Mouse (Mus musculus) skeletal muscle tissue, adult 2 months (tissue): Measurements from ENCODE around the gene Acot7.

ENCODE experiments used
- DNase-seq: peaks from one replicate; pipeline ENCODE4 v3.0.0-alpha.2; 2012; ENCODE audit warnings: low read depth, low spot score

Acot7 gene

GRCm38 (mm10) chr4:152296371-152296770 is 118.4 kb downstream of the Acot7 start:
- DNase-seq = no peak

- DNase-seq = peak; percentile 99
Observed at GRCm38 (mm10) chr4:152296874-152297861, 119.2 kb downstream of the Acot7 start, which contains the start of gene Icmt. Gene Icmt (plus strand): TSS chr4:152297227.

- no peak for DNase-seq
Observed at GRCm38 (mm10) chr4:152298836-152299235, 120.9 kb downstream of the Acot7 start.

- no peak for DNase-seq
Observed at GRCm38 (mm10) chr4:152300375-152300774, 122.4 kb downstream of the Acot7 start.

- no peak for DNase-seq
Observed at GRCm38 (mm10) chr4:152302012-152302411, 124.1 kb downstream of the Acot7 start.

GRCm38 (mm10) chr4:152303172-152303571 is 125.2 kb downstream of the Acot7 start:
- DNase-seq = no peak

GRCm38 (mm10) chr4:152304685-152305084 is 126.8 kb downstream of the Acot7 start:
- DNase-seq = no peak

- DNase-seq = no peak
Observed at GRCm38 (mm10) chr4:152305991-152306390, 128.1 kb downstream of the Acot7 start.

GRCm38 (mm10) chr4:152307542-152307941 is 129.6 kb downstream of the Acot7 start:
- no peak for DNase-seq

- no peak for DNase-seq
Observed at GRCm38 (mm10) chr4:152312186-152312585, 134.3 kb downstream of the Acot7 start.

GRCm38 (mm10) chr4:152313211-152313632 is 135.3 kb downstream of the Acot7 start:
- no peak for DNase-seq

GRCm38 (mm10) chr4:152313934-152314333 is 136.0 kb downstream of the Acot7 start:
- DNase-seq = no peak

- no peak for DNase-seq
Observed at GRCm38 (mm10) chr4:152315498-152316213, 137.7 kb downstream of the Acot7 start.

GRCm38 (mm10) chr4:152317631-152318033 is 139.7 kb downstream of the Acot7 start:
- DNase-seq = no peak

- DNase-seq = no peak
Observed at GRCm38 (mm10) chr4:152318517-152319234, 140.7 kb downstream of the Acot7 start, which contains the start of gene Rnf207. Gene Rnf207 (minus strand): TSS chr4:152318993.
